Mouse (Mus musculus): ENCODE results near the gene Bicc1. TPM values are rescaled to one million over a fixed set of nuclear protein-coding genes. Genes with fewer than 3 reads are reported as not detected.

Bicc1 gene
- polyA plus RNA-seq, 1 experiment from 2014 or later = 37.5 TPM

DNA sequence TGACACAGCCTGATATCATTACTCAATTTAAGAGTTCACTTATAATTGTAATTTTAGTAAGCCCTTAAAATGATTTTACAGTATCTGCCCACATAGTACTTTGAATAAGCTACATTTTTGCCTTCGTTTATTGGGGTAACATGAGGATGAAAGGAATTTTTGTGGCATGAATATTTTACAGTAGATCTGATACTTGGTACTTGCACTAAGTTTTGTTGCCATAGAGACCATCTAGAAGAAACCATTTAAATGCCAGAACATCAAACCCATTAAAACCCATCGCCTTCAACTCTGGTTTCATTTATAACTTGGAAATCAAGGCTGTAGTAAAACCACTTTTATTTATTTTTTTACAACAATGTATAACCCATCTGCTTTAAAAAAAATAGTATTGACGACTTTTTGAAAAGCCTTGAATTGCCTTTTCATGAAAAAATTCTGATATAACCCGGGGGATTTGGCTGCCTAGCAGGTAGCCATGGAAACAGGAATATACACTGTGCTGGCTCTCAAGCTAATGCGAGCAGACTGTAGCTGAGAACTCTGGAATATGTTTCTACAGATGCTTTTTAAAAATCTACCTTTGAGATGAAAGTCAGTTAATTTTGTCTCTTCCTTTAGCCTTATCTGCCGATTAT lies 165.9 kb downstream of the Bicc1 start:
- 46% methylated on average over 6 of the region's 6 CpGs for WGBS
- no peak for ATAC-seq (ENCODE audit: insufficient number of reproducible peaks, low FRiP score, low TSS enrichment, low read depth)
- no peak overlapping the region for H3K27ac ChIP-seq (replicated peaks)
- H3K4me3 ChIP-seq (replicated peaks) = no peak overlapping the region
- H3K4me1 ChIP-seq = no peaks in the 10 kb centered on the region
- no peak overlapping the region for H3K9ac ChIP-seq
- no peaks in the 10 kb centered on the region for H3K36me3 ChIP-seq
- H3K4me2 ChIP-seq (replicated peaks) = no peak overlapping the region
- no peaks in the 10 kb centered on the region for H3K27me3 ChIP-seq
- no peaks in the 10 kb centered on the region for H3K9me3 ChIP-seq (replicated peaks)

- H3K27ac ChIP-seq (replicated peaks) = no peak overlapping the region
- no peak overlapping the region for H3K9ac ChIP-seq
- 76% methylated on average over 5 of the region's 5 CpGs for WGBS
- no peak overlapping the region for H3K4me3 ChIP-seq (replicated peaks)
- H3K36me3 ChIP-seq = no peaks in the 10 kb centered on the region
- no peak overlapping the region for H3K4me2 ChIP-seq (replicated peaks)
- no peak for ATAC-seq (ENCODE audit: insufficient number of reproducible peaks, low FRiP score, low TSS enrichment, low read depth)
- H3K9me3 ChIP-seq (replicated peaks) = no peaks in the 10 kb centered on the region
- H3K4me1 ChIP-seq = peaks cover 11% of the 10 kb centered on the region
- no peaks in the 10 kb centered on the region for H3K27me3 ChIP-seq
Observed at GRCm38 (mm10) chr10:70987396-70987795, 172.1 kb downstream of the Bicc1 start.

DNA sequence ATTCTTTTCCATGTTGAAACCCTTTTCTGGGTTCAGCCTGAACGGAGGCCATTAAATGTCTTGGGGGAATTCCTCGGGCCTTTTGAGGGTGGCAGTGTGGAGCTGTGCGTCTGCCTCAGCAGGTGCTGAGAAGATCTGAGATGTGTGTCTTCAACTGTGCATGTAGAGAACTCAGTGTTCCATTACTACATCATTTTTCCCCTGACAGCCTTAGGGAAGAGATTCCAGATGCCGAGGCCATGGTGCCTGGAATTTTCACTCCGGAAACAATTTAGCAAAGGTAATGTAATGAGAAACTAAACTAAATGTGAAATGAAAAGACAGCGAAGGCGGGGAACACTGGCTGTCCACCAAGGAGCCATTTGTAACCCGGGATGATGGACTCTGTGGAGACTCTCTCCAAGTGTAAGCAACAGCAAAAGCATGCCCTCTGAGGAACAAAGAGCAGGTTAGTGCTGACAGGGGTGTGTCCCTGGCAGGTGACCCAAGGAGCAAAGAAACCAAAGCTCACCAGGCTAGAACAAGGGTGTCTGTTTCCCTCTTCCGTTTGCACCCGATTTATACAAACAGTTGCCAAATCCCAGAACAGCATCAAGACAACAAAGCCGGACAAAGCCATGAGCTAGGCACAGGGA lies 176.3 kb downstream of the Bicc1 start:
- Histone ChIP-seq H3K27ac (replicated peaks) (peak overlapping the region; percentile 71), H3K4me3 (replicated peaks) (no peak overlapping the region), H3K27me3 (no peaks in the 10 kb centered on the region), H3K4me2 (replicated peaks) (no peak overlapping the region), H3K9ac (no peak overlapping the region), H3K36me3 (no peaks in the 10 kb centered on the region), H3K9me3 (replicated peaks) (no peaks in the 10 kb centered on the region), H3K4me1 (peaks cover 15% of the 10 kb centered on the region)
- ATAC-seq (ENCODE audit: insufficient number of reproducible peaks, low FRiP score, low TSS enrichment, low read depth) = no peak
- 43% methylated on average over 11 of the region's 11 CpGs for WGBS

DNA sequence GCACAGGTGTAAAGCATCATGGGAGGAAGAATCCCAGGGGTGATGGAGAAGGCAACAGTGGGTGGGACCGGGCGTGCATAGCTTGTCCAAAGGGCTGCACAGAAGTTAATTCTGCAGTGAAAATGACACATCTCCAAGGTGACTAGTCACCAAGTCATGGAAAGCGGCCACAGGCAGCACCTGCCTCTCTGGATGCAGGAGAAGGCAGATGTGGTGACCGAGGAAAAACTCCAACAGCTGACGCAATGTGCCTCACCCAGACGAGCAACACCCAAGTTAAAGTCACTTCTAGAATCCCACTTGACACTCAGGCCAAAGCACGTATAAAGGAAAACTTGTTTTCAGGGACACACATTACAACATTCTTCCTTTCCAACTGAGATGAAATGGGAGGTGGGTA lies 177.3 kb downstream of the Bicc1 start:
- H3K9me3 ChIP-seq (replicated peaks) = no peaks in the 10 kb centered on the region
- H3K36me3 ChIP-seq = no peaks in the 10 kb centered on the region
- H3K4me1 ChIP-seq = peaks cover 15% of the 10 kb centered on the region
- WGBS = 85% methylated on average over 7 of the region's 7 CpGs
- no peak overlapping the region for H3K4me2 ChIP-seq (replicated peaks)
- no peak overlapping the region for H3K9ac ChIP-seq
- ATAC-seq (ENCODE audit: insufficient number of reproducible peaks, low FRiP score, low TSS enrichment, low read depth) = no peak
- H3K27ac ChIP-seq (replicated peaks) = no peak overlapping the region
- H3K4me3 ChIP-seq (replicated peaks) = no peak overlapping the region
- no peaks in the 10 kb centered on the region for H3K27me3 ChIP-seq

DNA sequence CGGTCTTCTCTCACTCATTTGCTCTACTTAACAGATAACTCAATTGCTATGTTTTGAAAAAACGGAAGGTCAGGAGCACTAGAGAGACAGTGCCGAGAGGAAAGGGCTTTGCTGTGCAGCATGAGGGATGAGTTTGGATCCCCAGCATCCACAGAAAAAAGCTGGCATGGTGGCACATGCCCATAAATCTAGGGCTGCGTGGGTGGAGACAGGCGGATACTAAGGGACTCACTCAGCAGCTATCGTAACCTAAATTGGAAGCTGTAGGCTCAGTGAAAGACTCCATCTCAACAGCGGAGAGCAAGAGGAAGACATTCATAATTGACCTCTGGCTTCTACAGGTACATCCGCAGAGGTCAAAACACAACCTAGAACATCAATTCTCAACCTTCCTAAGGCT lies 179.8 kb downstream of the Bicc1 start:
- 94% methylated on average over 8 of the region's 8 CpGs for WGBS
- Histone ChIP-seq H3K4me1 (peaks cover 20% of the 10 kb centered on the region), H3K27me3 (no peaks in the 10 kb centered on the region), H3K9ac (no peak overlapping the region), H3K9me3 (replicated peaks) (no peaks in the 10 kb centered on the region), H3K27ac (replicated peaks) (no peak overlapping the region), H3K4me3 (replicated peaks) (no peak overlapping the region), H3K4me2 (replicated peaks) (no peak overlapping the region), H3K36me3 (no peaks in the 10 kb centered on the region)
- no peak for ATAC-seq (ENCODE audit: insufficient number of reproducible peaks, low FRiP score, low TSS enrichment, low read depth)

- no peak overlapping the region for H3K4me2 ChIP-seq (replicated peaks)
- H3K4me3 ChIP-seq (replicated peaks) = no peak overlapping the region
- ATAC-seq (ENCODE audit: insufficient number of reproducible peaks, low FRiP score, low TSS enrichment, low read depth) = no peak
- 51% methylated on average over 6 of the region's 6 CpGs for WGBS
- H3K27ac ChIP-seq (replicated peaks) = no peak overlapping the region
- H3K9ac ChIP-seq = no peak overlapping the region
- no peaks in the 10 kb centered on the region for H3K9me3 ChIP-seq (replicated peaks)
- peaks cover 8% of the 10 kb centered on the region for H3K4me1 ChIP-seq
- H3K36me3 ChIP-seq = no peaks in the 10 kb centered on the region
- no peaks in the 10 kb centered on the region for H3K27me3 ChIP-seq
Observed at GRCm38 (mm10) chr10:70977141-70977540, 182.4 kb downstream of the Bicc1 start.

DNA sequence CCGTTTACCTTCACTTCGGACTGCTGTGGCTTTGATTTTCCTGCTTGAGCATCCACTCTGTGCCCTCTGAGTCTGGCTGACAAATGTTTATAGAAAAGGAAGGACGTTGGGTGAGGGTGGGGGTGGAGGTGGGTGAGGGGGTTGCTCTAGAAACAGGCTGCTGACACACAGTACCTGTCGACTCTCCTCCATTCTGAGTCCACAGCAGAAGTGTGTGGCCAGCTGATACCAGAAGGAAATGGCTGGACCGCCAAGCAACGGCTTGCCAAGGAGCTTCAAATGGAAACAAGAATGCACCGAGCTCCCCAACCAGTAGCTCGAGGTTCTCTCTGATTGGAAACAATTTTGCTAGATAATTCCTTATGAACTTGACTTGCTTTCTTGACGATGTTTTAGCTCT lies 182.9 kb downstream of the Bicc1 start:
- H3K36me3 ChIP-seq = no peaks in the 10 kb centered on the region

GRCm38 (mm10) chr10:70971156-70971555 lies 188.3 kb downstream of the Bicc1 start:
- Histone ChIP-seq H3K27me3 (no peaks in the 10 kb centered on the region), H3K36me3 (no peaks in the 10 kb centered on the region), H3K27ac (replicated peaks) (no peak overlapping the region), H3K4me2 (replicated peaks) (no peak overlapping the region), H3K9me3 (replicated peaks) (no peaks in the 10 kb centered on the region), H3K4me1 (peaks cover 34% of the 10 kb centered on the region), H3K4me3 (replicated peaks) (no peak overlapping the region), H3K9ac (no peak overlapping the region)
- WGBS = 75% methylated on average over 11 of the region's 11 CpGs
- no peak for ATAC-seq (ENCODE audit: insufficient number of reproducible peaks, low FRiP score, low TSS enrichment, low read depth)

More for the DNA sequence above, 182.9 kb downstream of the Bicc1 start:
- H3K4me1 ChIP-seq = peaks cover 5% of the 10 kb centered on the region; the same call in 1 of the 2 replicates
- H3K4me2 ChIP-seq (replicated peaks) = no peak overlapping the region
- H3K27me3 ChIP-seq = no peaks in the 10 kb centered on the region
- H3K9ac ChIP-seq = no peak overlapping the region
- WGBS = 60% methylated on average over 9 of the region's 9 CpGs
- no peak overlapping the region for H3K4me3 ChIP-seq (replicated peaks)
- no peaks in the 10 kb centered on the region for H3K9me3 ChIP-seq (replicated peaks)
- no peak for ATAC-seq (ENCODE audit: insufficient number of reproducible peaks, low FRiP score, low TSS enrichment, low read depth)
- no peak overlapping the region for H3K27ac ChIP-seq (replicated peaks)

GRCm38 (mm10) chr10:70968848-70969683 lies 190.4 kb downstream of the Bicc1 start:
- Histone ChIP-seq H3K4me2 (replicated peaks) (no peak overlapping the region), H3K4me1 (peaks cover 34% of the 10 kb centered on the region), H3K9ac (no peak overlapping the region), H3K9me3 (replicated peaks) (no peaks in the 10 kb centered on the region), H3K4me3 (replicated peaks) (no peak overlapping the region), H3K27ac (replicated peaks) (no peak overlapping the region), H3K27me3 (no peaks in the 10 kb centered on the region), H3K36me3 (no peaks in the 10 kb centered on the region)
- ATAC-seq (ENCODE audit: insufficient number of reproducible peaks, low FRiP score, low TSS enrichment, low read depth) = no peak
- 34% methylated on average over 13 of the region's 13 CpGs for WGBS

- peak; percentile 35 for ATAC-seq (ENCODE audit: insufficient number of reproducible peaks, low FRiP score, low TSS enrichment, low read depth)
- Histone ChIP-seq H3K4me2 (replicated peaks) (no peak overlapping the region), H3K4me3 (replicated peaks) (no peak overlapping the region), H3K27ac (replicated peaks) (0 out of 2 replicates have a peak overlapping the region, but pooled peaks have one; percentile 31), H3K9me3 (replicated peaks) (no peaks in the 10 kb centered on the region), H3K36me3 (no peaks in the 10 kb centered on the region), H3K27me3 (no peaks in the 10 kb centered on the region), H3K9ac (no peak overlapping the region), H3K4me1 (peaks cover 34% of the 10 kb centered on the region)
- 30% methylated on average over 16 of the region's 16 CpGs for WGBS
Observed at GRCm38 (mm10) chr10:70966642-70967345, 192.7 kb downstream of the Bicc1 start.

- ATAC-seq (ENCODE audit: insufficient number of reproducible peaks, low FRiP score, low TSS enrichment, low read depth) = no peak
Observed at GRCm38 (mm10) chr10:70964706-70965105, 194.8 kb downstream of the Bicc1 start.

More at GRCm38 (mm10) chr10:70964706-70965105, 194.8 kb downstream of the Bicc1 start:
- Histone ChIP-seq H3K27ac (replicated peaks) (no peak overlapping the region), H3K9me3 (replicated peaks) (no peaks in the 10 kb centered on the region), H3K36me3 (no peaks in the 10 kb centered on the region), H3K4me3 (replicated peaks) (no peak overlapping the region), H3K4me1 (peaks cover 29% of the 10 kb centered on the region), H3K27me3 (no peaks in the 10 kb centered on the region), H3K4me2 (replicated peaks) (no peak overlapping the region), H3K9ac (no peak overlapping the region)
- WGBS = 39% methylated on average over 8 of the region's 8 CpGs
